Mouse (Mus musculus) lung, adult 2 months (tissue): ENCODE measurements around the gene Myh9.

Source experiments
- CTCF ChIP-seq: fragments of 200-500 bp; IDR thresholded peaks from 2 replicates; pipeline ENCODE4 v1.5.1; 2011; ENCODE audit warnings: mild to moderate bottlenecking, low read length, control low read depth; ENCODE audit not compliant: insufficient read depth
- POLR2A ChIP-seq: fragments of 200-500 bp; IDR thresholded peaks from 2 replicates; pipeline ENCODE4 v1.6.1; 2011; ENCODE audit warnings: low read depth, mild to moderate bottlenecking, control low read depth, low read length, borderline replicate concordance; ENCODE audit errors: extremely low read depth

- TF ChIP-seq CTCF (no peak), POLR2A (no peak)
These were observed 32.8 kb upstream of the Myh9 start for GRCm38 (mm10) chr15:77874807-77875206.
